7 mouse cellular contexts compared by ENCODE assay signal in genomic region chr19:46523131-46523479, GRCm38 (mm10). TPM values are rescaled to one million over a fixed set of nuclear protein-coding genes. Genes with fewer than 3 reads are reported as not detected.
A peak's percentile ranks its signal among the peaks of the same experiment; 100 is the strongest.
DNase-seq lines count a peak whose midpoint lies in the region; ATAC-seq lines count a peak whose summit lies in the region.

No protein-coding gene starts in this region.

- peak overlapping the region; percentile 63; the same call in 1 of the 2 replicates for H3K27ac ChIP-seq in neural tube, embryonic 11.5 days (ENCODE audit: low read depth, low read length)
- peak overlapping the region; percentile 84 for H3K27ac ChIP-seq in forebrain, embryonic 16.5 days (ENCODE audit: low read length)
- H3K27ac ChIP-seq in liver, embryonic 13.5 days, result peak overlapping the region; percentile 50; the same call in 1 of the 2 replicates

- H3K9me3 ChIP-seq in neural tube, embryonic 11.5 days (ENCODE audit: control insufficient read depth, low read length), result no peaks in the 10 kb centered on the region
- no peaks in the 10 kb centered on the region for H3K9me3 ChIP-seq in forebrain, embryonic 16.5 days (ENCODE audit: control insufficient read depth, low read length)
- no peaks in the 10 kb centered on the region for H3K9me3 ChIP-seq in liver, embryonic 13.5 days (replicated peaks)

- ATAC-seq in neural tube, embryonic 11.5 days (ENCODE audit: insufficient read depth, low FRiP score, low TSS enrichment), result no peak
- no peak for ATAC-seq in forebrain, embryonic 16.5 days
- ATAC-seq in liver, embryonic 13.5 days (ENCODE audit: low read depth), result 0 out of 2 replicates have a peak, but pooled peaks have one; percentile 7
- no peak for ATAC-seq in CD4-positive, CD25-positive, alpha-beta regulatory T cell, adult 4 months

- no peaks in the 10 kb centered on the region for H3K36me3 ChIP-seq in neural tube, embryonic 11.5 days (ENCODE audit: control insufficient read depth, insufficient read depth, low read length)
- H3K36me3 ChIP-seq in forebrain, embryonic 16.5 days (ENCODE audit: control insufficient read depth, insufficient read depth), result no peaks in the 10 kb centered on the region
- no peaks in the 10 kb centered on the region for H3K36me3 ChIP-seq in liver, embryonic 13.5 days

- peaks cover 44% of the 10 kb centered on the region for H3K4me1 ChIP-seq in neural tube, embryonic 11.5 days (ENCODE audit: control insufficient read depth, insufficient read depth, low read length)
- H3K4me1 ChIP-seq in forebrain, embryonic 16.5 days (replicated peaks; ENCODE audit: control insufficient read depth, insufficient read depth, low read length), result peaks cover 62% of the 10 kb centered on the region
- peaks cover 62% of the 10 kb centered on the region for H3K4me1 ChIP-seq in liver, embryonic 13.5 days (replicated peaks)

- no peak for DNase-seq in neural tube, embryonic 11.5 days (ENCODE audit: low spot score)
- no peak for DNase-seq in neural tube, embryonic 10.5 days (ENCODE audit: extremely low spot score, low spot score)
- no peak for DNase-seq in liver, embryonic 13.5 days
- DNase-seq in ovary, adult 18-20 months (ENCODE audit: low spot score), result no peak
- no peak for DNase-seq in gastrocnemius, postnatal 36 days

- intact Hi-C loops in gastrocnemius, postnatal 36 days (cut with DNase I), result no loop called here

- peak overlapping the region; percentile 39; the same call in 1 of the 2 replicates for H3K4me2 ChIP-seq in neural tube, embryonic 11.5 days (ENCODE audit: low read depth)
- peak overlapping the region; percentile 50 for H3K4me2 ChIP-seq in forebrain, embryonic 16.5 days (ENCODE audit: low read length)
- H3K4me2 ChIP-seq in liver, embryonic 13.5 days, result peak overlapping the region; percentile 47

- H3K27me3 ChIP-seq in neural tube, embryonic 11.5 days (ENCODE audit: control insufficient read depth, insufficient read depth, low read length), result no peaks in the 10 kb centered on the region
- H3K27me3 ChIP-seq in forebrain, embryonic 16.5 days (replicated peaks; ENCODE audit: control insufficient read depth, insufficient read depth, low read length), result no peaks in the 10 kb centered on the region
- peaks cover 33% of the 10 kb centered on the region for H3K27me3 ChIP-seq in liver, embryonic 13.5 days

- H3K9ac ChIP-seq in neural tube, embryonic 11.5 days (ENCODE audit: low read length), result peak overlapping the region; percentile 27; the same call in 1 of the 2 replicates
- H3K9ac ChIP-seq in forebrain, embryonic 16.5 days (replicated peaks; ENCODE audit: low read depth, low read length), result peak overlapping the region; percentile 33
- no peak overlapping the region for H3K9ac ChIP-seq in liver, embryonic 13.5 days

- no peak overlapping the region for H3K4me3 ChIP-seq in neural tube, embryonic 11.5 days (ENCODE audit: low read depth, low read length)
- no peak overlapping the region for H3K4me3 ChIP-seq in forebrain, embryonic 16.5 days (replicated peaks; ENCODE audit: low read length)
- no peak overlapping the region for H3K4me3 ChIP-seq in liver, embryonic 13.5 days (replicated peaks)

RNA-seq across cellular contexts. Expression of gene Trim8, which starts 21.6 kb away (rescaled TPM):
- polyA plus RNA-seq in neural tube, embryonic 11.5 days (2014; fragmentation: Nextera tagmentation; extraction: Ambion mirVana), result 26.6 and 28.7 TPM in 2 replicates
- polyA plus RNA-seq in forebrain, embryonic 16.5 days (2015; fragmentation: Nextera tagmentation; extraction: Ambion mirVana), result 24.5 and 27.7 TPM in 2 replicates
- 9.1 and 9.2 TPM in 2 replicates for polyA plus RNA-seq in liver, embryonic 13.5 days (2015; fragmentation: Nextera tagmentation; extraction: Ambion mirVana)
- 10 to 100 TPM; 19.0 to 19.2 TPM for total RNA-seq in gastrocnemius, postnatal 36 days (2021)
- polyA plus RNA-seq in CD4-positive, CD25-positive, alpha-beta regulatory T cell, adult 4 months (2017; shearing (Covaris generic)), result 10 to 100 TPM; 16.3 to 21.5 TPM

RNA-seq across cellular contexts. Expression of gene Arl3, which starts 49.9 kb away (rescaled TPM):
- 123 and 131 TPM in 2 replicates for polyA plus RNA-seq in neural tube, embryonic 11.5 days (2014; fragmentation: Nextera tagmentation; extraction: Ambion mirVana)
- polyA plus RNA-seq in forebrain, embryonic 16.5 days (2015; fragmentation: Nextera tagmentation; extraction: Ambion mirVana), result 226 and 246 TPM in 2 replicates
- 29.8 and 32.1 TPM in 2 replicates for polyA plus RNA-seq in liver, embryonic 13.5 days (2015; fragmentation: Nextera tagmentation; extraction: Ambion mirVana)
- 10 to 100 TPM; 44.6 to 60.8 TPM for total RNA-seq in gastrocnemius, postnatal 36 days (2021)
- 10 to 100 TPM; 29.0 to 34.9 TPM for polyA plus RNA-seq in CD4-positive, CD25-positive, alpha-beta regulatory T cell, adult 4 months (2017; shearing (Covaris generic))

RNA-seq across cellular contexts. Expression of gene Sfxn2, which starts 50.1 kb away (rescaled TPM):
- polyA plus RNA-seq in neural tube, embryonic 11.5 days (2014; fragmentation: Nextera tagmentation; extraction: Ambion mirVana), result 12.7 and 14.1 TPM in 2 replicates
- polyA plus RNA-seq in forebrain, embryonic 16.5 days (2015; fragmentation: Nextera tagmentation; extraction: Ambion mirVana), result 14.3 and 14.8 TPM in 2 replicates
- polyA plus RNA-seq in liver, embryonic 13.5 days (2015; fragmentation: Nextera tagmentation; extraction: Ambion mirVana), result 18.3 and 19.8 TPM in 2 replicates
- 1 to 10 TPM; 2.7 to 4.1 TPM for total RNA-seq in gastrocnemius, postnatal 36 days (2021)
- polyA plus RNA-seq in CD4-positive, CD25-positive, alpha-beta regulatory T cell, adult 4 months (2017; shearing (Covaris generic)), result 10 to 100 TPM in 1 of 2 experiments, 1 to 10 TPM in 1; 6.2 to 13.4 TPM
